Mouse (Mus musculus): Measurements from ENCODE around the gene Eci2. TPM values are rescaled to one million over a fixed set of nuclear protein-coding genes. Genes with fewer than 3 reads are reported as not detected.
"Not testable (repeated sequence)": the region's sequence is repeated elsewhere in the genome, so short reads cannot be mapped to it uniquely, and the experiment has no call there.

The Eci2 gene
- total and polyA plus RNA-seq, 3 experiments, result 83.3 to 116 (median 86.0) TPM

- Histone ChIP-seq H3K27me3 (replicated peaks) (no peaks in the 10 kb centered on the region), H3K4me3 (replicated peaks in 1 of 3; ENCODE audit: low read depth in 2 of 3, low read length in 2 of 3, poor library complexity in 1 of 3) (no peak overlapping the region), H3K36me3 (replicated peaks in 1 of 2; ENCODE audit: control insufficient read depth in 1 of 2, insufficient read depth in 1 of 2, low read length in 1 of 2) (no peaks in the 10 kb centered on the region), H3K27ac (ENCODE audit: insufficient read depth, low read depth) (no peak overlapping the region), H3K9me3 (replicated peaks; ENCODE audit: low read length) (no peaks in the 10 kb centered on the region), H3K9ac (ENCODE audit: insufficient read depth, low read depth) (no peak overlapping the region), H3K4me2 (ENCODE audit: insufficient read depth, low read depth, poor library complexity, severe bottlenecking) (no peak overlapping the region), H3K4me1 (ENCODE audit: control insufficient read depth in 1 of 2, insufficient read depth in 2 of 2) (no peaks in the 10 kb centered on the region), H3K79me2 (replicated peaks; ENCODE audit: control insufficient read depth, extremely low read depth, insufficient read depth, poor library complexity, severe bottlenecking) (no peaks in the 10 kb centered on the region)
- DNase-seq (ENCODE audit: extremely low read depth), result no peak
- dilution Hi-C loops (cut with MboI; ENCODE audit: extremely low pct_ligation_motif_present, extremely low pct_unique_long_range_greater_than_20kb, low sequenced_read_pairs), result no loop called here
- in situ Hi-C loops (cut with MboI; ENCODE audit: low pct_ligation_motif_present, low pct_unique_long_range_greater_than_20kb, low sequenced_read_pairs), result no loop called here
- TF ChIP-seq ETS1 (conservative IDR thresholded peaks at IDR 0.05; ENCODE audit: low read depth, low read length), result no peak
- TF ChIP-seq MXI1 (IDR thresholded peaks at IDR 0.05; ENCODE audit: low read depth, low read length), result no peak
- no peak for TF ChIP-seq CTCF (conservative IDR thresholded peaks at IDR 0.05 in 1 of 2, IDR thresholded peaks at IDR 0.05 in 1 of 2; ENCODE audit: low read depth in 2 of 2, low read length in 2 of 2)
- TF ChIP-seq ZNF384 (IDR thresholded peaks at IDR 0.05; ENCODE audit: low read depth, low read length), result no peak
- TF ChIP-seq MAFK (IDR thresholded peaks at IDR 0.05; ENCODE audit: insufficient replicate concordance, low read length), result no peak
- no peak for TF ChIP-seq USF2 (conservative IDR thresholded peaks at IDR 0.05; ENCODE audit: low read depth, low read length)
- no peak for TF ChIP-seq UBTF (IDR thresholded peaks at IDR 0.05; ENCODE audit: low read depth, low read length)
- no peak for TF ChIP-seq NRF1 (IDR thresholded peaks at IDR 0.05; ENCODE audit: low read depth, low read length)
Observed at GRCm38 (mm10) chr13:34956901-34957300, 70.0 kb downstream of the Eci2 start.

- H3K36me3 ChIP-seq (replicated peaks in 1 of 2; ENCODE audit: control insufficient read depth in 1 of 2, insufficient read depth in 1 of 2, low read length in 1 of 2); H3K4me3 ChIP-seq (replicated peaks in 1 of 3; ENCODE audit: low read depth in 2 of 3, low read length in 2 of 3, poor library complexity in 1 of 3); DNase-seq (ENCODE audit: extremely low read depth); H3K9me3 ChIP-seq (replicated peaks; ENCODE audit: low read length); H3K27me3 ChIP-seq (replicated peaks); in situ Hi-C loops (cut with MboI; ENCODE audit: low pct_ligation_motif_present, low pct_unique_long_range_greater_than_20kb, low sequenced_read_pairs); H3K79me2 ChIP-seq (replicated peaks; ENCODE audit: control insufficient read depth, extremely low read depth, insufficient read depth, poor library complexity, severe bottlenecking); H3K4me2 ChIP-seq (ENCODE audit: insufficient read depth, low read depth, poor library complexity, severe bottlenecking); H3K9ac ChIP-seq (ENCODE audit: insufficient read depth, low read depth); H3K4me1 ChIP-seq (ENCODE audit: control insufficient read depth in 1 of 2, insufficient read depth in 2 of 2); H3K27ac ChIP-seq (ENCODE audit: insufficient read depth, low read depth); dilution Hi-C loops (cut with MboI; ENCODE audit: extremely low pct_ligation_motif_present, extremely low pct_unique_long_range_greater_than_20kb, low sequenced_read_pairs): not testable (repeated sequence)
Observed at GRCm38 (mm10) chr13:34951437-34951836, 75.5 kb downstream of the Eci2 start.

GRCm38 (mm10) chr13:34942370-34942769 is 84.5 kb downstream of the Eci2 start:
- no peaks in the 10 kb centered on the region for H3K36me3 ChIP-seq (replicated peaks in 1 of 2; ENCODE audit: control insufficient read depth in 1 of 2, insufficient read depth in 1 of 2, low read length in 1 of 2)
- dilution Hi-C loops (cut with MboI; ENCODE audit: extremely low pct_ligation_motif_present, extremely low pct_unique_long_range_greater_than_20kb, low sequenced_read_pairs), result no loop called here

More at GRCm38 (mm10) chr13:34942370-34942769, 84.5 kb downstream of the Eci2 start:
- H3K27me3 ChIP-seq (replicated peaks), result no peaks in the 10 kb centered on the region
- in situ Hi-C loops (cut with MboI; ENCODE audit: low pct_ligation_motif_present, low pct_unique_long_range_greater_than_20kb, low sequenced_read_pairs), result no loop called here
- no peaks in the 10 kb centered on the region for H3K4me1 ChIP-seq (ENCODE audit: control insufficient read depth in 1 of 2, insufficient read depth in 2 of 2)
- H3K4me2 ChIP-seq (ENCODE audit: insufficient read depth, low read depth, poor library complexity, severe bottlenecking), result no peak overlapping the region
- H3K9me3 ChIP-seq (replicated peaks; ENCODE audit: low read length), result no peaks in the 10 kb centered on the region
- DNase-seq (ENCODE audit: extremely low read depth), result no peak
- H3K4me3 ChIP-seq (replicated peaks in 1 of 3; ENCODE audit: low read depth in 2 of 3, low read length in 2 of 3, poor library complexity in 1 of 3), result no peak overlapping the region
- H3K9ac ChIP-seq (ENCODE audit: insufficient read depth, low read depth), result no peak overlapping the region
- TF ChIP-seq TBP (conservative IDR thresholded peaks at IDR 0.05; ENCODE audit: low read depth, low read length) (no peak), ELF1 (IDR thresholded peaks at IDR 0.05; ENCODE audit: low read depth, low read length) (no peak), MAFK (IDR thresholded peaks at IDR 0.05; ENCODE audit: insufficient replicate concordance, low read length) (no peak), SIN3A (IDR thresholded peaks at IDR 0.05; ENCODE audit: low read length) (no peak), HCFC1 (IDR thresholded peaks at IDR 0.05; ENCODE audit: low read depth, low read length) (no peak), UBTF (IDR thresholded peaks at IDR 0.05; ENCODE audit: low read depth, low read length) (no peak), MAZ (IDR thresholded peaks at IDR 0.05; ENCODE audit: low read depth, low read length) (no peak), EP300 (IDR thresholded peaks at IDR 0.05; ENCODE audit: low read length) (no peak)
- no peaks in the 10 kb centered on the region for H3K79me2 ChIP-seq (replicated peaks; ENCODE audit: control insufficient read depth, extremely low read depth, insufficient read depth, poor library complexity, severe bottlenecking)
- H3K27ac ChIP-seq (ENCODE audit: insufficient read depth, low read depth), result no peak overlapping the region

Measured in CH12.LX (cell line).